Mouse (Mus musculus) forebrain, embryonic 16.5 days (tissue): ENCODE data around the gene Pard3b. TPM values are rescaled to one million over a fixed set of nuclear protein-coding genes. Genes with fewer than 3 reads are reported as not detected.

Source experiments
- ATAC-seq: fragments of 200-750 bp; cut with Nextera tagmentation; 2 replicates; pipeline ENCODE4 v1.8.0; 2017; ENCODE audit warnings: mild to moderate bottlenecking, moderate library complexity
- H3K27ac ChIP-seq: fragments of 300-500 bp; sonication (generic); 2 replicates; pipeline ENCODE4 v1.5.1; 2014; ENCODE audit warnings: low read length, control low read depth
- H3K27me3 ChIP-seq: fragments of 300-500 bp; sonication (generic); replicated peaks from 2 replicates; pipeline ENCODE4 v1.6.1; 2014; ENCODE audit warnings: low read length; ENCODE audit not compliant: control insufficient read depth, insufficient read depth
- H3K36me3 ChIP-seq: fragments of 300-500 bp; sonication (generic); 2 replicates; pipeline ENCODE4 v1.6.1; 2014; ENCODE audit not compliant: control insufficient read depth, insufficient read depth
- H3K4me1 ChIP-seq: fragments of 300-500 bp; sonication (generic); replicated peaks from 2 replicates; pipeline ENCODE4 v1.6.1; 2014; ENCODE audit warnings: low read length; ENCODE audit not compliant: control insufficient read depth, insufficient read depth
- H3K4me2 ChIP-seq: fragments of 300-500 bp; sonication (generic); 2 replicates; pipeline ENCODE4 v1.6.1; 2014; ENCODE audit warnings: mild to moderate bottlenecking, low read length, control low read depth
- H3K4me3 ChIP-seq: fragments of 300-500 bp; sonication (generic); replicated peaks from 2 replicates; pipeline ENCODE4 v1.5.1; 2014; ENCODE audit warnings: mild to moderate bottlenecking, low read length, control low read depth
- H3K9ac ChIP-seq: fragments of 300-500 bp; sonication (generic); replicated peaks from 2 replicates; pipeline ENCODE4 v1.6.1; 2014; ENCODE audit warnings: low read depth, low read length, control low read depth
- H3K9me3 ChIP-seq: fragments of 300-500 bp; sonication (generic); 2 replicates; pipeline ENCODE4 v1.6.1; 2016; ENCODE audit warnings: low read length; ENCODE audit not compliant: control insufficient read depth
- WGBS: fragments of 180-500 bp; shearing (Covaris S2); extraction: QIAGEN DNeasy Blood & Tissue Kit; methylation state at CpG from one replicate; pipeline ENCODE4 v1.1.7; 2014; 5-methylcytosine and 5-hydroxymethylcytosine counted together
- polyA plus RNA-seq: library from polyadenylated mRNA; unstranded; fragments of >200 nt; fragmentation: Nextera tagmentation; extraction: Ambion mirVana; gene quantifications from 2 replicates; pipeline ENCODE4 v1.2.1, GENCODE M21; 2015

Pard3b gene
- polyA plus RNA-seq, 1 experiment from 2014 or later: 6.3 TPM

DNA sequence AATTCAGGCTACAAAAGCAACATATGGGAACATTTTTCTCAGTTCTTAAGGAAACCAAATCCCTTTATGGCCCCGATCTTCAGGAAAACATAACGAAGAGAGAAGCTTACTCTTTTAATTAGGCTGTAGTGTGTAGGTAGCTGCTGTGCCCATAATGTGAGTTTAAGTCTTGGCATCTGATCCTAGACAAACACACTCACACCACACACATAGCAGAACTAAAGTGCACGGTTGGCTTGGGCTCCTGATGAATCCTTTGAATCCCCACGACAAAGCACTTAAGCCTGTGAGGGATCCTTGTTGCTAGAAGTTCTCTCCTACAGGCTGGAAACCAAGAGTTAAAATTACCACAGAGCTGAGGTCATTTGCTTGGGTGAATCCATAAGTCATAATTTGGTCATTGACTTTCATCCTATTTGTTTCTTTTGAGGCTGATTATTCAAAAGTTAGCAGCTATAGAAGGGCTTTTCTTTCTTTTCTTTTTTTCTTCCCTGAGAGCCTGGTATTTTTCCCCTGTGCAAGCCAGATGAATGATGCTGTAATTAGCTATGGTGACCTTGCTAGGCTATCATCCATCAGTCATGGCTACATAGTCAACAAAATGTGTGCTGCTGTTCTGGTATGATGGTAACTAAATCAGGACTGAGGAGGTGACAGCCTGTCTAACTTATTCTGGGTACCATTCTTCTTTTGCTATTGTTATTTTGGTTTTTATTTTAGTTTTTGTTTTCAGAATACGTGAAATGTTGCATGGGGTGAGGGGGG, 378.1 kb downstream of the Pard3b start:
- H3K36me3 ChIP-seq: no peaks in the 10 kb centered on the region
- no peak overlapping the region for H3K4me3 ChIP-seq
- 0 out of 2 replicates have a peak, but pooled peaks cover 6% of the 10 kb centered on the region for H3K4me1 ChIP-seq
- ATAC-seq: no peak
- WGBS: 5% methylated on average over 5 of the region's 5 CpGs
- no peak overlapping the region for H3K27ac ChIP-seq
- no peak overlapping the region for H3K4me2 ChIP-seq
- H3K27me3 ChIP-seq: no peaks in the 10 kb centered on the region
- H3K9me3 ChIP-seq: no peaks in the 10 kb centered on the region
- no peak overlapping the region for H3K9ac ChIP-seq

- 0 out of 2 replicates have a peak, but pooled peaks cover 4% of the 10 kb centered on the region for H3K4me1 ChIP-seq
- H3K9ac ChIP-seq: no peak overlapping the region
- H3K27ac ChIP-seq: no peak overlapping the region
- H3K36me3 ChIP-seq: no peaks in the 10 kb centered on the region
- no peaks in the 10 kb centered on the region for H3K27me3 ChIP-seq
- H3K4me2 ChIP-seq: no peak overlapping the region
- WGBS: 45% methylated on average over 5 of the region's 5 CpGs
- no peak overlapping the region for H3K4me3 ChIP-seq
- ATAC-seq: no peak
- H3K9me3 ChIP-seq: no peaks in the 10 kb centered on the region
These were observed 379.7 kb downstream of the Pard3b start for GRCm38 (mm10) chr1:62018276-62018675.

GRCm38 (mm10) chr1:62019743-62020142, 381.1 kb downstream of the Pard3b start:
- 0 out of 2 replicates have a peak, but pooled peaks cover 4% of the 10 kb centered on the region for H3K4me1 ChIP-seq
- no peak overlapping the region for H3K27ac ChIP-seq
- ATAC-seq: no peak
- no peak overlapping the region for H3K9ac ChIP-seq
- no peaks in the 10 kb centered on the region for H3K27me3 ChIP-seq
- H3K36me3 ChIP-seq: no peaks in the 10 kb centered on the region
- no peaks in the 10 kb centered on the region for H3K9me3 ChIP-seq
- no peak overlapping the region for H3K4me3 ChIP-seq
- no peak overlapping the region for H3K4me2 ChIP-seq

DNA sequence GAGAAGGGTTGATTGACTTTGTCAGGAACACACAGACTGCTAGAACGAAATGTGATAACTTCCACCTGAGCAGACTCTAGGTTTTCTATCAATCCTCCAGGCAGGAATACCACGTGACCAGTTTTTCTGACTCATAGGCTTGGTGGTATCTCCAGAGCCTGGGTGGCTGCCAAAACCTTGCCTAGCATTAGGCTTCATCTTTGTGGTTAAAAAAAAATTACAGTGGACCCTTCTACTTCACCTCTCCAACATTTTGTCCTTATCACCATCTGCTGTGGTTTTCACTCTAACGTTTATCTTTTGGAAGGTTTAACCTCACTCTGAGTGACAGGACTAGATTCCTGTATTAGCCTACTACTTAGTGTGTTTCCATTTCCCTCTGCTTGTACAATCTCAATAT, 403.1 kb downstream of the Pard3b start:
- H3K4me2 ChIP-seq: no peak overlapping the region
- no peaks in the 10 kb centered on the region for H3K9me3 ChIP-seq
- no peak overlapping the region for H3K27ac ChIP-seq
- no peaks in the 10 kb centered on the region for H3K4me1 ChIP-seq
- no peak overlapping the region for H3K9ac ChIP-seq
- no peak for ATAC-seq
- WGBS: 84% methylated on average over 3 of the region's 3 CpGs
- H3K27me3 ChIP-seq: no peaks in the 10 kb centered on the region
- H3K36me3 ChIP-seq: no peaks in the 10 kb centered on the region
- H3K4me3 ChIP-seq: no peak overlapping the region

DNA sequence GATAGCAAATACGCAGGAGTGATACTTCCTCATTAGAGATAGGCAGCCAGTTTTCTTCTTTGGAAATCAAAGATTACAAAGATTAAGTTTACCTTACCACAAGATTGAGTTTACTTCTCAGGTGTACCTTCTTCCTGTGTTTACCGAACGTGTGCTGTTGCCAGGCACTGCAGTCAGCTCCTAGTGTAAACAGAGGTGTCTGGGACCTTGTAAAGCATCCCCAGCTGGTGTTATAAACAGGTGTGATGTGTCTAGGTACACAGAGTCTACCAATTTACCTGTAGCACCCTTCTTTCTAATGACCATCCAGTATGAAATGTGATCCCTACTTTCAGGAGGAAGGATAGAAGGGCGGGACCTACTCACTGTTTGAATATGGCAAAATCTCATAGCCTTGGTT, 410.0 kb downstream of the Pard3b start:
- no peaks in the 10 kb centered on the region for H3K36me3 ChIP-seq
- no peak overlapping the region for H3K9ac ChIP-seq
- H3K4me2 ChIP-seq: no peak overlapping the region
- peaks cover 9% of the 10 kb centered on the region for H3K4me1 ChIP-seq
- H3K9me3 ChIP-seq: no peaks in the 10 kb centered on the region
- no peak overlapping the region for H3K27ac ChIP-seq
- WGBS: 92% methylated on average over 4 of the region's 4 CpGs
- ATAC-seq: no peak
- H3K4me3 ChIP-seq: no peak overlapping the region
- no peaks in the 10 kb centered on the region for H3K27me3 ChIP-seq

DNA sequence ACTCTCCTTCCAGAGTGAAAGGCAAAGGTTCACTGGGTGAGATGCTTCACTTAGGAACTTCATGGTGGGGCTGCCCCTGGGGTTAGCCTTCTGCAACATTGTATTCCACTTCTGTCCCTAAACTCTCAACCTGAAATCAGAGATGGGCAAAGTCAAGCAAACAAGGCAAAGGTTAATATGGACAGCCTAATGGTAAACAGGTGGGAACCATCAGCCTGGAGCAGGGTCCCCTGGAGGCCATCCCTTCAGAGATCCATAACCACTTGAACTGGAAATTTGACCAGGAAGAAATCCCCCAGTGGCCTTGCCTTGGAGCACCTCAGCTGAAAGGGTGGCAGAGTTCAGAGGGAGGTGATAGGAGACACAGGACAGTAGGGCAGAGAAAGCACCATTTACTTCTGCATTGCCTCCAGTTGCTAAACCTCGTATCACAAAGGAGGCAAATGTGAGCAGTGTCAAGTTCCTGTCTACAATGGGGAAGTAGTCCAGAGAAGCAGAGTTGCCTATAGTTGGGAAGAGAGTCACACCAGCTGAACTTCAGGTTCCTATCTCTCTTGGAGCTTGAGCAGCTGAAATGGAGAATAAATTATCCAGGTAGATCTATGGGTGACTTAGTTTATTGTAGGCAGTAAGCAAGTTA, 412.7 kb downstream of the Pard3b start:
- Histone ChIP-seq H3K27ac (no peak overlapping the region), H3K9me3 (no peaks in the 10 kb centered on the region), H3K27me3 (no peaks in the 10 kb centered on the region), H3K4me2 (no peak overlapping the region), H3K36me3 (no peaks in the 10 kb centered on the region), H3K9ac (no peak overlapping the region), H3K4me3 (no peak overlapping the region), H3K4me1 (peaks cover 9% of the 10 kb centered on the region)
- 57% methylated on average over 1 of the region's 1 CpGs for WGBS
- ATAC-seq: no peak

DNA sequence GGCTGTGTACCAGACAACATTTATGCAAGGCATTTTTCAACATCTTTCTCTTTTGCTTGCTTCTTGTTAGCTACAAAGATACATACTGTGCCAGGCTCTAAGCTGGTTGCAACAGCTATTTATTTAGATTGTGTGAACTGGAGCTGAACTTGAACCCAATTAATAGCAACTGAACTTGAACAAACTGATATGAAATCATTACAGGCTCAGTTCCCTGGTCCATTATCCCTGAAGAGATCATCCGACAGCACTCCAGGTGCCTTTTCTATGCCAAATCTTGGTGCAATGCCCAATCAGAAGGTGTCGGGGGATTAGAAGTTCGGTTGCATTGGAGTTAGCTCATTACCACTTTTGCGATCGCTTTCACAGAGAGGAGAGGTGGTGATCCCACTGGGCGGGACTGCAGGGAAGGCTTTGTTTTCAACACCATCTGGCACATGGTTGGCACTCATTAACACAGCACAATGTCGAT, 414.6 kb downstream of the Pard3b start:
- ATAC-seq: peak; percentile 93
- H3K4me3 ChIP-seq: no peak overlapping the region
- H3K9me3 ChIP-seq: no peaks in the 10 kb centered on the region; the same call in 1 of the 2 replicates
- H3K27ac ChIP-seq: peak overlapping the region; percentile 50; the same call in 1 of the 2 replicates
- H3K27me3 ChIP-seq: no peaks in the 10 kb centered on the region
- WGBS: 11% methylated on average over 7 of the region's 7 CpGs
- H3K4me2 ChIP-seq: no peak overlapping the region
- H3K4me1 ChIP-seq: peaks cover 9% of the 10 kb centered on the region
- no peak overlapping the region for H3K9ac ChIP-seq
- no peaks in the 10 kb centered on the region for H3K36me3 ChIP-seq

DNA sequence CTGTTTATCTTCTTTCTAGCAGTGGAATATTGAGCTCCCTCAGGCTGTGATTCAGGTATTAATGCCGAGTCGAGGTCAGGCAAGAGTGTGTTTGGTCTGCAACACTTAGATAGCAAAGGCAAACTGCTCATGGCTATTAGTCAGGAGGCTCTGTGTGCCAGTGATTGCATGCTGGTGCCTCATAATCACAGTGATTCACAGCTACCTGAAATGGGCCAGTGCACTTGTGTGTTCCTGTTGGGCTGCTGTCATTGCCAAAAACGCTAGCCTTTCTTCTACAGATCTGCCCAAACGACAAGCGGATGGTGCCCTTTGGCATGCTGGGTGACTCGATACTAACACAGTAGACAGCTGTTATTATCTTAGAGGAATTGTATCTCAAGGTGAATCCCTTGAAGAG, 416.7 kb downstream of the Pard3b start:
- Histone ChIP-seq H3K9me3 (no peaks in the 10 kb centered on the region; the same call in 1 of the 2 replicates), H3K9ac (no peak overlapping the region), H3K36me3 (no peaks in the 10 kb centered on the region), H3K27me3 (no peaks in the 10 kb centered on the region), H3K4me3 (no peak overlapping the region), H3K27ac (no peak overlapping the region), H3K4me1 (peaks cover 9% of the 10 kb centered on the region), H3K4me2 (no peak overlapping the region)
- 75% methylated on average over 6 of the region's 6 CpGs for WGBS
- ATAC-seq: no peak

- no peaks in the 10 kb centered on the region for H3K27me3 ChIP-seq
- no peak overlapping the region for H3K27ac ChIP-seq
- no peak for ATAC-seq
- peaks cover 6% of the 10 kb centered on the region; the same call in 1 of the 2 replicates for H3K9me3 ChIP-seq
- no peaks in the 10 kb centered on the region for H3K4me1 ChIP-seq
- H3K9ac ChIP-seq: no peak overlapping the region
- H3K4me3 ChIP-seq: no peak overlapping the region
- WGBS: 62% methylated on average over 6 of the region's 6 CpGs
- H3K4me2 ChIP-seq: no peak overlapping the region
- no peaks in the 10 kb centered on the region for H3K36me3 ChIP-seq
These were observed 432.0 kb downstream of the Pard3b start for GRCm38 (mm10) chr1:62070617-62071016.
